In genomic region chr2:101159276-101159675, GRCm38 (mm10) we compare ENCODE assay signal across 9 mouse cellular contexts.
DNase-seq lines count a peak whose midpoint lies in the region; ATAC-seq lines count a peak whose summit lies in the region.
"Had no signal": no experiment of that assay in that cellular context is flagged by ENCODE, and none has a peak within 500 bp of the region (broad histone marks: within the 10 kb centered on the region; RNA-seq: fewer than 3 reads in every experiment).

No protein-coding gene starts in this region.

- H3K9ac ChIP-seq in kidney, embryonic 14.5 days (ENCODE audit: low read depth, low read length), result no peak overlapping the region
- H3K9ac ChIP-seq: limb, embryonic 13.5 days had no signal

- DNase-seq in adrenal gland, postnatal 14 days, result peak; percentile 56
- DNase-seq in adrenal gland, adult 8-10 months, result no peak
- DNase-seq in kidney, postnatal 10 days, result peak; percentile 55
- DNase-seq in ES-CJ7 (ENCODE audit: low read depth, low spot score), result peak; percentile 34
- peak; percentile 49 for DNase-seq in fibroblast of lung, adult 2 months (ENCODE audit: low read depth)
- DNase-seq in retina, embryonic 14.5 days (ENCODE audit: low spot score), result peak; percentile 82
- no peak for DNase-seq in spleen, postnatal 14 days (ENCODE audit: low spot score in 2 of 2)

- H3K4me1 ChIP-seq in kidney, embryonic 14.5 days (ENCODE audit: control insufficient read depth, insufficient read depth, low read length), result no peaks in the 10 kb centered on the region
- H3K4me1 ChIP-seq: limb, embryonic 13.5 days had no signal

- 13% methylated on average over 4 of the region's 4 CpGs for WGBS in kidney, embryonic 14.5 days

- no peak overlapping the region for H3K27ac ChIP-seq in kidney, embryonic 14.5 days (ENCODE audit: low read depth, low read length)
- H3K27ac ChIP-seq: limb, embryonic 13.5 days had no signal

- no peaks in the 10 kb centered on the region for H3K36me3 ChIP-seq in kidney, embryonic 14.5 days (ENCODE audit: control insufficient read depth, insufficient read depth, low read length)
- H3K36me3 ChIP-seq: limb, embryonic 13.5 days had no signal

- no peaks in the 10 kb centered on the region for H3K9me3 ChIP-seq in kidney, embryonic 14.5 days (ENCODE audit: control insufficient read depth, low read length)
- H3K9me3 ChIP-seq: limb, embryonic 13.5 days had no signal

- ATAC-seq in kidney, embryonic 14.5 days (ENCODE audit: low FRiP score, low TSS enrichment), result no peak

- no peak overlapping the region for H3K4me3 ChIP-seq in kidney, embryonic 14.5 days (ENCODE audit: low read length)
- H3K4me3 ChIP-seq: limb, embryonic 13.5 days had no signal

- H3K27me3 ChIP-seq in kidney, embryonic 14.5 days (ENCODE audit: control insufficient read depth, insufficient read depth, low read length), result no peaks in the 10 kb centered on the region
- H3K27me3 ChIP-seq: limb, embryonic 13.5 days had no signal

- H3K4me2 ChIP-seq in kidney, embryonic 14.5 days (replicated peaks; ENCODE audit: low read depth, low read length), result no peak overlapping the region
- H3K4me2 ChIP-seq: limb, embryonic 13.5 days had no signal

Comparison
In these comparisons a context has a peak if more than half of its experiments do, and no peak if none do; other contexts are left out.
1. DNase-seq: peak in adrenal gland, postnatal 14 days (single experiment), kidney, postnatal 10 days (single experiment), ES-CJ7 (single experiment), fibroblast of lung, adult 2 months (single experiment) and retina, embryonic 14.5 days (single experiment); none in adrenal gland, adult 8-10 months (single experiment) and spleen, postnatal 14 days (0 of 2).